Mouse (Mus musculus): ENCODE results near the gene Nop14.
"Not testable (repeated sequence)": the region's sequence is repeated elsewhere in the genome, so short reads cannot be mapped to it uniquely, and the experiment has no call there.

Gene Nop14

GRCm38 (mm10) chr5:34609966-34610365 is 50.0 kb downstream of the Nop14 start:
- DNase-seq, result no peak

GRCm38 (mm10) chr5:34608226-34608625 is 51.7 kb downstream of the Nop14 start:
- no peak for DNase-seq

- no peak for DNase-seq
Observed at GRCm38 (mm10) chr5:34607100-34607880, 52.7 kb downstream of the Nop14 start.

- DNase-seq, result no peak
Observed at GRCm38 (mm10) chr5:34604576-34604975, 55.4 kb downstream of the Nop14 start.

GRCm38 (mm10) chr5:34593202-34593727 is 66.7 kb downstream of the Nop14 start:
- DNase-seq, result no peak

GRCm38 (mm10) chr5:34592666-34593065 is 67.3 kb downstream of the Nop14 start:
- no peak for DNase-seq

GRCm38 (mm10) chr5:34592224-34592623 is 67.7 kb downstream of the Nop14 start:
- DNase-seq, result not testable (repeated sequence)

- DNase-seq, result no peak
Observed at GRCm38 (mm10) chr5:34591388-34592004, 68.5 kb downstream of the Nop14 start.

- no peak for DNase-seq
Observed at GRCm38 (mm10) chr5:34590702-34591101, 69.2 kb downstream of the Nop14 start.

GRCm38 (mm10) chr5:34590059-34590458 is 69.9 kb downstream of the Nop14 start:
- no peak for DNase-seq
